9 mouse cellular contexts compared by ENCODE assay signal in genomic region chr13:19701443-19702078, GRCm38 (mm10). TPM values are rescaled to one million over a fixed set of nuclear protein-coding genes. Genes with fewer than 3 reads are reported as not detected.
DNase-seq lines count a peak whose midpoint lies in the region; ATAC-seq lines count a peak whose summit lies in the region.
"Had no signal": no experiment of that assay in that cellular context is flagged by ENCODE, and none has a peak within 500 bp of the region (broad histone marks: within the 10 kb centered on the region; RNA-seq: fewer than 3 reads in every experiment).

No protein-coding gene starts in this region.

- no peaks in the 10 kb centered on the region for H3K36me3 ChIP-seq in midbrain, embryonic 13.5 days
- no peaks in the 10 kb centered on the region for H3K36me3 ChIP-seq in midbrain, embryonic 11.5 days (ENCODE audit: control insufficient read depth, insufficient read depth, low read length)

- H3K27me3 ChIP-seq in midbrain, embryonic 13.5 days, result 0 out of 2 replicates have a peak, but pooled peaks cover 5% of the 10 kb centered on the region
- H3K27me3 ChIP-seq in midbrain, embryonic 11.5 days (ENCODE audit: control insufficient read depth, insufficient read depth, low read length), result no peaks in the 10 kb centered on the region

- no peak overlapping the region for H3K27ac ChIP-seq in midbrain, embryonic 13.5 days
- no peak overlapping the region for H3K27ac ChIP-seq in midbrain, embryonic 11.5 days (ENCODE audit: low read depth, low read length)

- H3K4me2 ChIP-seq in midbrain, embryonic 13.5 days (replicated peaks), result no peak overlapping the region
- H3K4me2 ChIP-seq in midbrain, embryonic 11.5 days, result no peak overlapping the region
- H3K4me2 ChIP-seq: liver, embryonic 11.5 days had no signal

- peak; percentile 74 for ATAC-seq in midbrain, embryonic 13.5 days
- no peak; the same call in 1 of the 2 replicates for ATAC-seq in midbrain, embryonic 11.5 days (ENCODE audit: low FRiP score)

- H3K9me3 ChIP-seq in midbrain, embryonic 13.5 days, result no peaks in the 10 kb centered on the region
- H3K9me3 ChIP-seq in midbrain, embryonic 11.5 days (ENCODE audit: control insufficient read depth, low read length), result no peaks in the 10 kb centered on the region

- H3K4me1 ChIP-seq in midbrain, embryonic 13.5 days (replicated peaks), result no peaks in the 10 kb centered on the region
- no peaks in the 10 kb centered on the region for H3K4me1 ChIP-seq in midbrain, embryonic 11.5 days (ENCODE audit: control insufficient read depth, insufficient read depth, low read length)

- 73% methylated on average over 11 of the region's 11 CpGs for WGBS in midbrain, embryonic 13.5 days
- 86% methylated on average over 11 of the region's 11 CpGs for WGBS in midbrain, embryonic 11.5 days

- DNase-seq in midbrain, embryonic 11.5 days (ENCODE audit: low spot score, missing footprints), result no peak
- peak; percentile 64 to 66 for DNase-seq in frontal cortex, postnatal 10 days (ENCODE audit: low spot score in 2 of 2)
- peak; percentile 42 to 72 for DNase-seq in left cerebral cortex, adult 9 months (ENCODE audit: low spot score in 2 of 2)
- DNase-seq in telencephalon, adult 2 months (ENCODE audit: low read depth, low spot score), result peak; percentile 53
- DNase-seq in spleen, postnatal 36 days (ENCODE audit: low spot score in 2 of 2), result no peak
- DNase-seq in yolk sac, embryonic 10.5 days (ENCODE audit: low spot score), result no peak
- no peak for DNase-seq in lung, postnatal 36 days

- no peak overlapping the region for H3K4me3 ChIP-seq in midbrain, embryonic 13.5 days (replicated peaks)
- H3K4me3 ChIP-seq in midbrain, embryonic 11.5 days (ENCODE audit: low read depth, low read length), result no peak overlapping the region

- H3K9ac ChIP-seq in midbrain, embryonic 13.5 days (replicated peaks), result no peak overlapping the region
- H3K9ac ChIP-seq in midbrain, embryonic 11.5 days (ENCODE audit: low read length), result no peak overlapping the region

RNA-seq across cellular contexts. Expression of gene Nme8, which starts 4.0 kb away (rescaled TPM):
- polyA plus RNA-seq in midbrain, embryonic 13.5 days (2015; fragmentation: Nextera tagmentation; extraction: Ambion mirVana), result not detected in 2 replicates
- polyA plus RNA-seq in midbrain, embryonic 11.5 days (2014; fragmentation: Nextera tagmentation; extraction: Ambion mirVana), result not detected in 2 replicates
- polyA plus RNA-seq: liver, embryonic 11.5 days had no signal

Comparison
In these comparisons a context has a peak if more than half of its experiments do, and no peak if none do; other contexts are left out.
1. DNase-seq: peak in frontal cortex, postnatal 10 days (2 of 2), left cerebral cortex, adult 9 months (2 of 2) and telencephalon, adult 2 months (single experiment); none in midbrain, embryonic 11.5 days (single experiment), spleen, postnatal 36 days (0 of 2), yolk sac, embryonic 10.5 days (single experiment) and lung, postnatal 36 days (single experiment).